Mouse (Mus musculus) neural tube, embryonic 10.5 days (tissue): Measurements from ENCODE around the gene Derl3.

ENCODE experiments used
- DNase-seq: peaks from one replicate; pipeline ENCODE4 v3.0.0-alpha.2; 2017; ENCODE audit warnings: low spot score; ENCODE audit errors: extremely low spot score

Gene Derl3

DNA sequence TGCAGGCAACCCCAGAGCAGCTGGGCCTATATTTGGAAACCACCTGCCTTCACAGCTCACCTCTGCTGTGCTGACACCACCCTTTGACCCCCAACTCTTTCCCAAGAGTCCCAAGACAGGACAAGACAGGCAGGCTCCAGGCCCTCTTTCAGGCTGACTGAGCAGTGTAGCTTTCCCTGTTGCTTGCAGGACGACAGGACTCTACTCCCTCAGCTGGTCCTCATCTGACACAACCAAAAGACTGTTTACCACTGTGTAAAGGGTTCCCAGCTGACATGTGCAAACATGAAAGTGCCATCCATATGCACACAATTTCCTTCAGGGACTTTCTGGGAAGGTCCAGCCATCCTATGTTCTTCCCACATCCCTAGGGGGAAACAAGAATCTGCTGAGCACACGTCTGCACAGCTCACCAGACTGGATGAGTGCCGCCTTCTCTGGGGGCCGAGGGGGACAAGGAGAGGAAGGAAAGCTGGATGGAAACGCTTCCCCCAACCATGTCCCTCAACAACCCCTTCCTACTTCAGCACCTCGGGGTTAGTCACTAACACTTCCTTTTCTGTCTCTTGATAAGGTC is 19.9 kb downstream of the Derl3 start:
- DNase-seq = no peak

DNA sequence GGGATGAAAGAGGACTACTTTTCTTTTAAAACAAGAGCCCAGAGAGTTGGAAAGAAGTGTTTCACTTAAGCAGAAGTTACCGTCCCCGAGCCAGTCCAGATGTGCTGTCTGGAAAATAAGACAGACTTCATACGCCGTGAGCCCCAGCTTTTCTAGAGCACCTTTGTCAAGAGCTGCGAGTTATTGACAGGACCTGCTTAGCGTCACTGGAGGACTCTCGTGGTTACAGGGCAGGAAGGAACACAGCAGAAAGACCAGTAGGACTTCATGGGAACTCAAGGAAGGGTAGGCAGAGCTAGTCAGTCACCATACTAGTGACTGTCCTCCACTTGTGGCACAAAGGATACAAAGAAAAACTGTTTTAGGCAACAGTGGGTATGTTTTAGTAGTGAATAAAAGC is 22.3 kb downstream of the Derl3 start:
- no peak for DNase-seq

DNA sequence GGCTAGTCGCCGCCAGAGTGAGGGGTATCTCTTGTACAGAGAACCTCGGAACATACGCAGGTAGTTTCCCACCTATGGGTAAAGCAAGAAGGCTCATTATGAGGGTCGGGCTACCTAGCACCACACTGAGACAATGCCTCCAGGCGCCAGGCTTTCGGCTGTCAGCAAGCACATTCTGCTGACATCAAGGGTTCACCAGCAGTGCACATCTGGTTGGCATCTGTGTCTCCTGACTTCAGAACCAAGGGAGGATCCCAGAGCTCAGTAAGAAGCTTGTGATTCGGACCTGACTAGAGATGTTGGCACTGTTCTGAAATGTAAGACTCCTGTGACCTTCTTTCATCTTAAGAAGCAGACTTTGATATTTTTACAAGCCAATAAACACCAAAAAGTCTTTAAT is 23.6 kb downstream of the Derl3 start:
- DNase-seq = no peak

DNA sequence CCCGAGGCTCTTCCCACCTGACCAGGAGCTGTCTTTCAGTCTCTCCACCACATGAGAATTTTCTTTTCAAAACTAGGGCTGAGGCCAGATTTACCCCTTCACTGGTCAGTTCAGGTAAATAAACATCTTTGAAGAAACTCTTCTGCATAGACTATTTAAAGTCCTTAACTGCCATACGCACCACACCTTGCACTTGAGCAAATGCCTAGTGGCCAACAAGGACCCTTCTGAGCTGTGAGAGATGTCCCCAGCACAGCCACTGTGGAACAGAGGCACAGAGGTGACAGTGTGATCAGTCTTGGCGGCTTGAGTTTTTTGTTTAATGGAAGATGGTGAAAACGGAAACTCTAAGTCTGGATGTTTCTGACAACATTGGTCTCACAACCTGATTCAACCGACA is 25.8 kb downstream of the Derl3 start:
- DNase-seq = no peak

DNA sequence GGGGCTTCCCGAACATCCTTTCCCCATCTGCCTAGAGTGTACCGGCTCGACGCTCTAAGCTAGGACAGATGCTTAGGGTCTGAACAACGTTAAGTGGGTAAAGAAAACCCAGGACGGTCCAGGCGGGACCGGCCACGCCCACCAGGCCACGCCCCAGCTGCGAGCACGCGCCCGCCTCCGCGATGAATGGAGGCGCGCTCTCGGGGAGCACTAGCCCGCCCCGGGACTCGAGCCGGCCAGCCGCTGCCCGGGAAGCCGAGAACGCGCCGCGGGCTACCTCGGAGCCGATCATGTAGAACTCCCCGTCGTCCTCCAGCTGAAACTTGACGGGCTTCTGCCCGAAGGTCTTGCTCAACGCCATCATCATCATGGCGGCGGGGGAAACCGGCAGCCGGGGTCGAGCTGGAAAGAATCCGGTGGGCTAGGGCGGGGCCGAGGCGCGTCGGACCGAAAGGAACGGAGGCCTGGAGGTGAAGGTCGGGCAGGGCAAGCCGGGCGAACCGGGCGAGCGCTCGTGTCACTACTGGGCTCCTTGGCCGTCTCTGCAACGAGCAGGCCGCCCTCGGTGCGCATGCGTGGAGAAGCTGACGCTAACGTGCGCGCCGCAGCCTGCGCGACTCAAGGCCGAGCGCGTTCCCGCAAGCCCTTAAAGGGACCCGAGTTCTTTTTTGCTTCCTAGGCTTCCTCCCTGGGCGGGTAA is 28.0 kb downstream of the Derl3 start, which contains the start of gene Smarcb1:
Gene Smarcb1 (minus strand): TSS at position 592 of the 700 bp plus-strand sequence.
- DNase-seq = peak; percentile 96

DNA sequence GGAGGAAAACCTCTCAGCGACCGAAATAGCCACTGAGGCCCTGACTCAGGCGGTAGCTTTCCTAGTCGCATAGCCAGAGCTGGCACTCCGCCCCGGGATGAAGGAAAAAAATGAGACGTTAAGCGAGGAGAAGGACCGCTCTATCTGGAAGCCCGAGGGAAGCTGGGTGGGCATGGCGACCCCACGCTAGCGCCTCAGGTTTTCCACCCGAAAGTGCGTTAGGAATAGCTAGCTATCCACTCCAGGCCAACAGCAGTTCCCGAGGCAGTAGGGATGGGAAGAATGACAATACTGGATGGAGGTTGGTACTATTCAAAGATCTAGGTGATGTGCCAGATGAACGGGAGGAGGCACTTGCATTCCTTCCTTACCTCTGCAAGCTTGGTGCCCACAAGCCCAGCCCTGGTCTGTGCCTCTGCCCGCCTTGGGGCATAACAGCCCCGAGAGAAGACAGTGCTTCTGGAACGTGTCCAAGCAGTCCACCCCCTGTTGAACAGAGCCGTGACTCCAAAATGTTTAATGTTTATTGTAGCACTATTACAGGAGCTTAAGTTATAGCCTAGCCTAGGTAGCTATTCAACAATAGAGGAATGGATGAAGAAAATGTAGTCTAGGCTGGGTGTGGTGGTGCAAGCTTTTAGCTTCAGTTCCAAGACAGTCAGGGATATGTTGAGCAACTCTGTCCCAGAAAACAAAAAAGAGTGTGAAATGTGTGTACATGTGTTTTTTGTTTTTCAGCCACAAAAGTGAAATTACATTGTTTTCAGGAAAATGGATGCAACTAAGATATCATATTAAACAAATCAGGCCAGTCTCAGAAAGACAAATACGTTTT is 28.7 kb downstream of the Derl3 start:
- no peak for DNase-seq

DNA sequence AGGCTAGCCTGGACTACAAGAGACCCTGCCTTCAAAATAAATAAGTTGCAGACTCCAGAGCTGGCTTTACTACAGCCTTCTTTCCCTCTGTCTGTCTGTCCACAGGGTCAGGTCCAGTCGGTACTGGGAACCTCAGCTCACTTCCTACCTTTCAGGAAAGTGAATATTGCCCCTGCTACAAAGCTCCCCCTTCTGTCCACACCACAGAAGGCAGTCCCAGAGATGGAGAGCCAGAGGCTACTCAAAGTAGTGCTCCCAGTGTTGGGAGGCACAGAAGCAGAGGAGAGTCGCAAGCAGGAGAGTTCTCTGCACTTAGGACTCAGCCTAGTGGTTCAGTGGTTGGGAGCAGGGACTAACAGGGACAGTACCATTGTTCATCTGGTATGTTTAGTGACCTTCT is 31.1 kb downstream of the Derl3 start:
- no peak for DNase-seq

DNA sequence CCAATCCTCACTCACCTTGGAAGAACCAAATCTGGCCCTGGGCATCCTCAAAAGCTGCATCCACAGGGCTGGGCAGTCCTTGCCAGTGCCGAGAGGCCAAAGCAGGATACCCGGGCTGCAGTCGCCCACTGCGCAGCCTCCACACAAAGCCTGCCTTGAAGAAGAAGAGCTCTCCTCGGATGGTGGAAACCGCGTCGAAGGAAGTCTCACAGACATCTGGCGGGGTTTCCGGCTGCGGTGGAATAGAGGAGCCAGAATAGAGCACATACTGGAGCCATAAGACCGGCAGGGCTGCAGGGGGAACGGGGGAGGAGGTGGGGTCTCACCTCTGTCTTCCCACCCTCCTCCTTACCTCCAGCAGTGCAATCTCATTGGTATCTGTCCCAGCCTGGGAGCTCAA is 33.2 kb downstream of the Derl3 start:
- no peak for DNase-seq

DNA sequence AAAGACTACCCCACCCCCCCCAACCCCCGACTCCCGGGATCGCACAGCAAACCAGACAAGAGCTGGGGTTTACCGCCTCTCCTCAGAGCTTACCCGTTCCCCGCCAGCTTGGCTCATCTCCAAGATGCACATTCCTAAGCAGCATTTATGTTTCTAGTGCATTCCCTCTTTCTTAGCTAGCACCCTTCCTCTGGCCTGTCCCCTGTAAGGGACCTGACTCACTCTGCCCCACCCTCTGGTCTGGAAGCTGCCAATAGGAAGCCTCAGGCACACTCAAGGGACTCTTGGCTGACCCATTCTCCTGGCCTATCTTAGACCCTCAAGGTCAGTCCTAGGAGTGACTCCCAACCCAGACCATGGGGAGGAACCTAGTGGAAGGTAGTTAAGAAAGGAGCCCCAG is 37.1 kb downstream of the Derl3 start:
- DNase-seq = no peak

DNA sequence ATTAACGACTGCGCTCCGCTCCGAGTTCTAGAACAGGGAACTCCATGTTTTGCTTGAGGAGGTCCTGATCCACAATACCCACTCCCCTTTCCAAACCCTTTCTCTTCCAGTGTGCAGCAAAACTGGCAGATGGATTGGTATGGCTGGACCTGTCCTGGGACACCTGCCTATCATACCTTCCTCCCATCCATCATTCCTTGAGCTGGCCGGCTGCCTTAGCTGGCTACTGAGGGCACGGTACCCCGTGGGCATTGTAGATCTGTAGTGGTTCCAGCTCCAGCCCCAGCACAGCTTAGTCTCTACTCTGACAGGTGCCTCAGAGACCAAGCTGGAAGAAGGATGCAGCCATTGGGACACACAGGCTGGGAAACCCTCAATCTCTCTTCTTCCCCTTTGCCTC is 38.1 kb downstream of the Derl3 start:
- DNase-seq = no peak

DNA sequence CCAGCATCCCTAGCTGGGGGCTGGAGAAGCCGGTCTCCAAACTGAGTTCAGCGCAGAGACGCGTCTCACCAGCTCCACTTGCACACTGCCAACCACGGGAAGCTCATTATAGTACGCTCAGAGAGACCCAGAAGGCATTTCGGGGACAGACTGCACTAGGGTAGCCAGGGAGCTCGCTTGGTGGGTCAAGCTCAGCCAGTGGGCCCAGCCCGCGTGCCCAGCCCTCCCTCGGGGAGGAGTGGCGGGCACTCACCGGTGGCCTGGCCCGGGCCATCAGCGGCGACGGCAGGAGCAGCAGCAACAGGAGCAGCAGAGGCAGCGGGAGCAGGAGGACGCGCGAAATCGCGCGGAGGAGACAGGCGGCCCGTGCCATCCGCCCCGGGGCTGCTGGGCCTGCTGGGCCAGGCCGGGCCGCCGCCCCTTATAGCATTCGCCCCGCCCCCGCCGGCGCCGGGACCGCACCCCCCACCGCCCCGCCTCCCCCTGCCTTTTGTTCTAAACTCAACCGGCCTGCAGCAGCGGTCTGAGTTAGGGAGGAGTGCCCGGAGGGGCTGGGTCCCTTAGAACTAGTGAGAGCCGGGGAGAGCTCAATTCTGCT is 39.0 kb downstream of the Derl3 start:
- DNase-seq = peak; percentile 74

DNA sequence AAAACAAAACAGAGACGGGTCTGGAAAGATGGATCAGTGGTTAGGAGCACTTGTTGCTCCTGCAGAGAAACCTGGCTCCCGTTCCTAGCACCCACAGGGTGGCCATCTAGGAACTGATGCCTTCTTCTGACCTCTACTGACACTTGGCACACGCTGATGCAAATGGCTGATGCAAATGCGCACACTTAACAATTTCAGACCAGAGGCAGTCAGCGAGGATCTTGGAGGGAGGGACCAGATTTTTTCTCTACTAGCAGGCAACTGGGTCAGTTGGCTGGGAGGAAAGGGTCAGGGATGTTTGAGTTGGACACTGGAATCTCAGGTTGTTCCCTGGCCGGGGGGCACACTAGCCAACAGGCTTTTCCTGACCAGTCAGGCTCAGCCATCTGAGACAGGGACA is 39.7 kb downstream of the Derl3 start, which contains the start of gene Chchd10:
Gene Chchd10 (plus strand): TSS at position 240 of the 400 bp plus-strand sequence.
- no peak for DNase-seq

DNA sequence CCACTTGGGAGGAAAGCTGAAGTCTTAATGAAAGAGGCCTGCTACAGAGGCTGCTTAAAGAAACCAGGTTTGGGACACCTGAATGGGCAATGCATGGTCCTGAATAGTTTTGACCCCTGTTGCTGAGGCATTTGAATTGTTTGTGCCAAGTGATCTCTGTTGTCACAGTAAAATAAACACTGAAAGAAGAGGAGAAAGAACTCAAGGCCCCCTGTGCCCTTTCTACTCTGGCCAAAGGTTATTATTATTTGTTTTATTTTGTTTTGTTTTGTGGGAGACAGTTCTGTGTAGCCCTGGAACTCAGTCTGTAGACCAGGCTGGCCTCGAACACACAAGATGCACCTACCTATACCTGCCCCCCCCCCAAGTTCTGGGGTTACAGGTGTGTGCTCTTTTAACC is 41.8 kb downstream of the Derl3 start:
- no peak for DNase-seq

DNA sequence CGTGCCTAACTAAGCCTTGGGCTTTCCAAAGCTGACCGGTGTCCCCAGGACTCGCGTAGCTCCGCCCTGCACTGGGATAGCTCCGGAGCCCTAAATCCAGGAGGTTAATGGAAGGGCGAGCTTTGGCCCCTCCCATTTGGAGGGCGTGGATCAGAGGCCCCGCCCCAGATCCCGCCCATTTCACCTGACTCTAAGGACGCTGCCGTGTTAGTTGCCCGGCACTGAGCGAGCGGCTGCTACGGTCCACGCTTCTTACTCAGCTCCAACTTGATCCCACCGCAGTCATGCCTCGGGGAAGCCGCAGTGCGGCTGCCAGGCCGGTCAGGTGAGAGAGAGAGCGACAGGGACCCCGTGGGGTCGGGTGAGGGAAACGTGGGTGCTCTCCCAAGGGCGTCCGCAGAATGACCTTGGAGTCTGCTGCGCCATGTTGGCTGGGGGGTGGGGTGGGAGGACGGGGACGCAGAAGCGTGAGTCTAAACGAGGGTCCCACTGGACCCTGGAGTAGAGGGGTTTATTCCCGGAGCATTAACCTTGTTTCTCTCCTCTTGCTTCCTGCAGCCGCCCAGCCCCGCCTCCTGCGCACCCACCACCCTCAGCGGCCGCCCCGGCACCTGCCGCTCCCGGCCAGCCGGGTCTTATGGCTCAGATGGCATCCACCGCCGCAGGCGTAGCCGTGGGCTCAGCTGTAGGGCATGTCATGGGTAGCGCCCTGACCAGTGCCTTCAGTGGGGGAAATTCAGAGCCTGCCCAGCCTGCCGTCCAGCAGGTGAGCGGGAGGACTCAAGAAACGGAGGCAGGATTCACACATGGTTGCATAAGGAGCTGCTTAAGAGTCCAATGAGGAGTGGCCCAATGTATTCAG is 42.7 kb downstream of the Derl3 start, which contains the start of gene Mmp11:
Gene Mmp11 (minus strand): TSS at position 817 of the 862 bp plus-strand sequence.
- peak; percentile 66 for DNase-seq

DNA sequence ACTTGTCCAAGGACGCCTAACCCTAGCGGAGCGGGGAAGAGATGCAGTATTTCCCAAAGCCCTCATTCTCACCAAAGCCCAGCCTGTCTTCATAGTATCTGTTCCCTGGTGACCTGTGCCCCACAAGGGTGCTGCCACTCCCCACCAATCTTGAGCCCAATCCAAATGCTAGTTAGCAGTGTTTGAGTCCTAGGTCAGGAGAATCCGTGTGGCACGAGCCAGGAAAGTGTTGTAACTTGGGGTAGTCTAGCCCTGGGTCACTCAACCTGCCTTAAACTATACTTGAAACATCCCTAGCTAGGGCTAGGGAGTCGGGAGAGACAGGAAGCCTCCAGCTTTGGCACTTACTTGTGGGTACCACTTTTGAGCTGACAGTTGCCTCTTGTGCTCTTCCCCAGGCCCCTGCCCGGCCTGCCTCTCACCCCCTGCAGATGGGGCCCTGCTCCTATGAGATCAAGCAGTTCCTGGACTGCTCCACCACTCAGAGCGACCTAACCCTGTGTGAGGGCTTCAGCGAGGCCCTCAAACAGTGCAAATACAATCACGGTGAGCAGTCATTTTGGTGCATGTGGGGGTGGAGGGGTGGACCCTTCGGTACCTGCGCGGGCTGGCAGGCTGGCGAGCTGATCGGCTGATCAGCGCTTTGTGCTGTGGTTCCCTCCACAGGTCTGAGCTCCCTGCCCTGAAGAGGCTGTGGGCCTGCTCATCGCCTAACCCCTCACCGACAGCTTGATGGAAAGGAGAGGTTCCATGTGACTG is 43.9 kb downstream of the Derl3 start:
- no peak for DNase-seq

DNA sequence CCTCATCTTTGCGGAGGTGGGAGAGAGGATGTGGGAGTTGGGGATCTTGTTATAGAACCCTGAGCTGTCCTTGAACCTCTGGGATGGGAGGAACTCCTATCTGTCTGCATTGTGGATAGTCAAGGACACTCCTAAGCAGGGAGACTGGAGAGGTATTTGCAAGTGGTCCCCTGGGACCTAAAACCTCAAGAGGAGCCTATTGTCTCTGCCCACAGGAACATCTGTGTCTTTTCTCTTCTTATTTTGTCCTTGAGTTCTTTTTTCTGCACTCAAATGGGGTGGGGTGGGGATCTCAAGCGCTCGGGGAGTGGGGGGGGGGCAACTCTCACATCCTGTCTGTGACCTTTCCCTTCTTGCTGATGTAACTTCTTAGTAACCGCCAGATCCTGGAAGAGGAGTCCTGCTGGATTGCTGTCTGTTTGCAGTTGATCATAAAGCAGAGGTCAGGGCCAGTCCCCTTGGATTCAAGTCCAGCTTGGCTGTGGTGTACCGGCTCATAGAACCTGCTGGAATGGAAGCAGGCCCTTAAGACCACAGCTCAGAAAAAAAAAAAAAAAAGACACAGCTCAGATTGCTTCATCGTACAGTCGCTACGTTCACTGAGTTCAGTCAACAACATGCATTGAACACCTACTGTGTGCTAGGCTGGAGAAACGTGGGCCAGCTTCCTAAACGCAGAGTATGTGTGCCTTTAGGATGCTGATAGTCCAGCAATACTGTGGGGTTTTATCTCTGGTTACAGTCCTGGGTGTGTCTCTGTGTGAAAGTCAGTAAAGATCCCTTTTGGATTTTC is 44.8 kb downstream of the Derl3 start:
- no peak for DNase-seq

DNA sequence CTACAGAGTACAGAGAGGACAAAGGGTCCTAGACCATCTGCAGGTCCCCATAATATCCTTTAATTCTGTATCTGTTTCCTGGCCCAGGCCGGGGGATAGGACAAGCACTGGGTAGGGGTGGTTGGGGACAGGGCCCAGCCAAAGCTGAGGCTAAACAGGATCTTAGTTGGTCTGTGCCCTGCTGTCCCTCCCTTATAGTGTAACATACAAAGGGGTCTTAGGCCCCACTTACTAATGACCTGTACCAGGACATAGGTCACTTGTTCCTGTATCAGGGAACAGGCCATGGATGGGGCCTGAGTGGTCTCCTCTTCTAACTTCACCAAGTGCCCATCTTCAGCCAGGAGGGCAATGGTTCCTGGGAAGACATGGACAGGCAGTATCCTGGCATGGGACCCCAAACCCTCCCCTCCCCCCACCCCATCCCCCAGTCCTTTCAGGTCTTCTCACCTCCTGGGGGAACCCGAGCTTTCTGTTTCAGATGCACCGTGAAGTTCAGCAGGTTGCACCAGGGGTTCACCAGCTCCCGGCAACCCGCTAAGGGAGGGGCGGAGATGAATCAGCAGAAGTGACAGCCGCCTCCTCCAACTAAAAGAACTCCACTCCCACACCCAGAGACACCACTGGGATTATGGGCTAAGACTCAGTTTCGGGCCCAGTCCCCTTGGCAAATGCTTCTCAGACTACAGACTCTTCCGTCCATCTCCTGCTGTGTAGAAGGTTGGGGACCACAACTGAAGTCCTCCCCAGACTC is 46.4 kb downstream of the Derl3 start:
- no peak for DNase-seq

DNA sequence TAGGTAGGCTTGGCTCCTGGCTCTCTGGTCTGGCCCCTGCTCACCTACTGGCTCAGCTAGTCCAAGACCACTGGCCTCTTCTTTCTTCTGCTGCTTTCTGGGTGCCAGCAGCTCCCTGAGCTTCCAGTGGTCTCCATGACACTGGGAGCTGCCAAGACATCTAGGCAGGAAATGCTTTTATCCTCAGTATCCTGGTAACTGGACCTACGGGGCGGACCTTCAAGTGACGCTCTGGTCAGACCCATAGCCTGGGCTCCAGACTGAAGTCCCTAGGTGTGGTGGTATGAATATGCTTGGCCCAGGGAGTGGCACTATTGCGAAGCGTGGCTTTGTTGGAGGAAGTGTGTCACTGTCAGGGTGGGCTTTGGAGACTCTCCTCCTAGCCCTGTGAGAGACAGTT is 47.3 kb downstream of the Derl3 start, which contains the start of gene Gm867:
Gene Gm867 (minus strand): TSS at position 153 of the 400 bp plus-strand sequence.
- no peak for DNase-seq
